Mouse (Mus musculus) liver, postnatal 0 days (tissue): ENCODE data around the gene Wnt9b.
A peak's percentile ranks its signal among the peaks of the same experiment; 100 is the strongest.
"Not testable (repeated sequence)": the region's sequence is repeated elsewhere in the genome, so short reads cannot be mapped to it uniquely, and the experiment has no call there.

Experiments
- CTCF ChIP-seq: sonication (generic); IDR thresholded peaks from 2 replicates; pipeline ENCODE4 v1.5.1; 2016; ENCODE audit warnings: antibody characterized with exemption, low read depth
- EP300 ChIP-seq: IDR thresholded peaks from 2 replicates; pipeline ENCODE4 v1.6.1; 2016; ENCODE audit warnings: antibody characterized with exemption, low read depth, mild to moderate bottlenecking

- peak; percentile 16; the same call in 1 of the 2 replicates for TF ChIP-seq CTCF
- TF ChIP-seq EP300, result not testable (repeated sequence)
These were observed 11.3 kb upstream of the Wnt9b start for GRCm38 (mm10) chr11:103760891-103761290.
